Mouse (Mus musculus): Measurements from ENCODE around the gene Phgr1. TPM values are rescaled to one million over a fixed set of nuclear protein-coding genes. Genes with fewer than 3 reads are reported as not detected.

Phgr1 gene
- total RNA-seq, 2 experiments from 2014 or later: not detected

DNA sequence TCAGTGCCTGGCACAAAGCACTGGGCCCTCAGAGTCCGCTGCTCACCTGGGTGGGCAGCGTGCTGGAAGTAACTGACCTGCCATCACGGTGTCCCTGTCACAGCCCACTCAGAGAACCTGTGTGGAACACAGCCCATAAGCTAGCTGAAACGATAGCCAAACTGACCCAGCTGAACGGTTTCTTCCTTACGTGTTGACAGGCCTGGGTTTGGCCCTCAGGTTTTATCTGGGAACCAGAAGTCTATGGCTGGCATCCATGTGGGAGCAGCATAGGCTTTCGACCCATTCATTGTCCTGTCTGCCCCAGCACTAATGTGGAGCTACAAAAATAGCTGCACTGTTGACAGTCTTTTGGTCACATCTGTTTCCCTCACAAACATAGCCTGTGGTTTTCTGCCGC is 22.1 kb upstream of the Phgr1 start:
- DNase-seq: no peak

GRCm38 (mm10) chr2:118751896-118752791 is 20.4 kb upstream of the Phgr1 start:
- no peak for DNase-seq

- no peak for DNase-seq
These were observed 19.8 kb upstream of the Phgr1 start for GRCm38 (mm10) chr2:118752792-118753108.

- DNase-seq: no peak
These were observed 18.4 kb upstream of the Phgr1 start for GRCm38 (mm10) chr2:118754143-118754542.

GRCm38 (mm10) chr2:118755407-118755806 is 17.2 kb upstream of the Phgr1 start:
- no peak for DNase-seq

DNA sequence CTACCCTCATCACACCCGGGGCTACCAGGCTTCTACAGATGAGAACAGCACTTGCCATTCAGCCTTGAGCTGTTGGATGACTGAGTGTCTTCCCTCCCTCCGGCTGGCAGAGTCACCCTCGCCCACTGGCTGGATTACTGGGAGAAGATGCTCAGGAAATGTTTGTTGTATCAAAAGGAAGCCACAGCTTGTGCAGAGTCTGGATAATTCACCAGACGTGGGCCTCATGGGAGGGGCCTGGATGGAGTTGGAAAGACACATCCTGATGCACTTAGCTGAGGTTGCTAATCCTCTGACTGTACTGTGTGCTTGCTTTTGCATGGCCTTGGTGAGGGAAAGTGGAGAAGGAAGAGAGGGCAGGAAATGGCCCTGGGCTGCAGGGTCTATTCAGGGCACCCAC is 16.5 kb upstream of the Phgr1 start:
- no peak for DNase-seq

DNA sequence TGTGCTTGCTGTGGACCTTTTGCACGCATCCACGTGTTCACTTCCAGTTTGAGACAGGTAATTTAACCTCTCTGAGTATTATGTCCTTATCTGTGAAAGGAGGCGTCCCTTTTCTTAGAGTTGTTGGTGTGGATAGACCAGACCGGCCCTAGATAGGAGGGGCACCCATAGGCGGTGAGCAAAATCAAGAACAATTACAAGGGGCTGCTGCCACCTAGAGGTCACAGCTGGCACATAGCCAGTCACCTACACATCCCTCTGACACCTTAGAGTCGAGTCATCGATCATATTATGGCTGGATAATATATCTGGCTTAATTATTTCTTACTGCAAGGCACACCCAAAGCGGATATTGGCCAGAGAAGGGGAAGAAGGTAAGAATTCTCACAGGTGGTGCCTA is 12.7 kb upstream of the Phgr1 start:
- DNase-seq: no peak

- DNase-seq: no peak
These were observed 12.1 kb upstream of the Phgr1 start for GRCm38 (mm10) chr2:118760311-118761025.

DNA sequence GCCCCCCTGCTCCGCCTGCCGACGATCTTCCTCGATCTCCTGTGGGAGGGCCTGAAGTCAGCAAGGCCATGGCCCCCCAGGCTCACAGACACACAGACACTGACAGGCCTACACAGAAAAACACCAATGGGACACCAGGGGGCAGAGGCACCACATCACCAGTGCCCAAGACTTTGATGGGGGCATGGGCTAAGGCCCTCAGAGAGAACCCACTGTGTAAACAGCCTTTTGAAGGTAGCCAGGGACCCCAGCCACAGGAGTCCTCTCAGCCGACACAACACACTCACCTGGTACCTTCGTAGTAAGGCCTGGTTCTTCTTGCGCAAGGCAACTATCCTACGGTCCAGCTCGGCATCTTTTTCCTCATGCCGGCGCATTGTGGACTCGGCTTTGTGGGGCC is 11.2 kb upstream of the Phgr1 start:
- no peak for DNase-seq

- peak; percentile 87 to 89 for DNase-seq
These were observed 10.4 kb upstream of the Phgr1 start, which contains the start of gene Ccdc9b for GRCm38 (mm10) chr2:118761906-118762783. Ccdc9b (minus strand) TSS chr2:118762661.

GRCm38 (mm10) chr2:118762784-118763148 is 9.8 kb upstream of the Phgr1 start:
- no peak for DNase-seq

DNA sequence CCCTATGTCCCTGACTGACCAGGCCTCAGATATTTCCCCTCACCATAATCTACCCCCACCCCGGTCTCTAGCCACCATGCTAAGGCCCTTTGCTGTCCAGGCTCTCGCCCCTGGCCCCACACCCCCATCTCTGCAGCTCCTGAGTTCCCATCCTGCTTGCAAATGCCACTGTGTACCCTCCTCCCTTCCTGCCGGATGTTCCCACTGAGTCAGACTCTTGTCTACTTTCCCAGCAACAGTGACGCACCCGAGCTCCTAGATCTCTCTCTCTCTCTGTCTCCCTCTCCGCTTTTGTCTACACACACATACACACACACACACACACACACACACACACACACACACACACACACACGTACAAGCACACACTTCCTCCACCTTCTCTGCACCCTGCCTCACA is 9.1 kb upstream of the Phgr1 start:
- peak; percentile 55 to 62 for DNase-seq

GRCm38 (mm10) chr2:118764094-118764831 is 8.3 kb upstream of the Phgr1 start:
- no peak for DNase-seq

GRCm38 (mm10) chr2:118764875-118765274 is 7.7 kb upstream of the Phgr1 start:
- no peak for DNase-seq

GRCm38 (mm10) chr2:118766041-118767033 is 6.2 kb upstream of the Phgr1 start:
- DNase-seq: no peak

DNA sequence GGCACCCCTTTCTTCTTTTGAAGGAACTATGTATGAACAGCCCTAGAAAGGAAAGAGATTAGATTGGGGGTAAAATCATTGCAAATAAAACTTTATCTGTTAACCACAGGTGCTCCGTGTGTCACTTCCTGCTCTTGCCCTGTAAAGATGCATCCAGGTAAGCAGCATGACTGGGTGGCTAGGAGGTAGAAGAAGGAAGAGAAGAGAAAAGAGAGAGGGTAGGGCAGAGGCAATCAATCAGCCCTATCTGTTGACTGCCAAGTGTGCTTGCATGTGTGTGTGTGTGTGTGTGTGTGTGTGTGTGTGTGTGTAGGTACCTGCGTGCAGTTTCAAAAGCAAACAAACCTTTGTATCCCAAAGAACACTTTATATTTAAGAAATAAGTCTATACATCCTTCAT is 2.0 kb downstream of the Phgr1 start:
- DNase-seq: no peak

DNA sequence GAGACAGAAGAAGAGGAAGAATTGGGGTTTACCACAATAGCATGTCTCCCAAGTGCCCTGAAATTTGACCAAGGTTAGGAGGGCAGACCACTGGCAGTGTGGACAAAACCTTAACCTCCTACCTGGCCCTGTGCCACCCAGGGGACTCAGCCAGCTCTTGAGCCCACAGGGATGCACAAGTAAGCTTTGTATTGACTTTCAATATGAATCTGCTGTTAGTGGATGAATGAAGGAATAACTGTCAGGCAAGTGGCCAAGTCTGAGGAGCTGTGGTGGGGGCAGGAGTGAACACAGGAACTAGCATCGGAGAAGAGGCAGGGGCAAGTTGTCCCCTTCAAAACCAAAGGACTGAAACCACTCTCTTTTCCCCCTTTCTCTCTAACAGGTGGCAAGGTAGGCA is 2.8 kb downstream of the Phgr1 start:
- no peak for DNase-seq

DNA sequence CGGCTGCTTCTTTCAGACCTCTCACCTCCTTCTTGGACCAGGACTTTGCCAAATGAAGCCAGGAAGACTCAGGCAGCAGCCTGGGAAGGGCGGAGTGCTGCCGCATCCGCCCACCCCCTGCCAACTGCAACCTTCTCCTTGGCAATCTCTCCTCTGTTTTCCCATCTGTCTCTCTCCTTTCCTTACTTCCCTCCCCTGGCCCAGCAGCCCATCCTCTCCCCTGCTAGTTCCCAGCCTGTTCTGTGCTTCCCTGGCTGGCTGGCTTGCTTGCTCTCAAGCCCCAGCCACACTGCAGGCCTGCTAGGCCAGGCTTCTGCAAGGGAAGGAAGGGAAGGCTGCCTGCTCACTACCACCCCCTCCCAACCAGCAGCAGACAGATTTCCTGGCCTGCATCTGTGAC is 3.3 kb downstream of the Phgr1 start:
- DNase-seq: peak; percentile 61 to 64

DNA sequence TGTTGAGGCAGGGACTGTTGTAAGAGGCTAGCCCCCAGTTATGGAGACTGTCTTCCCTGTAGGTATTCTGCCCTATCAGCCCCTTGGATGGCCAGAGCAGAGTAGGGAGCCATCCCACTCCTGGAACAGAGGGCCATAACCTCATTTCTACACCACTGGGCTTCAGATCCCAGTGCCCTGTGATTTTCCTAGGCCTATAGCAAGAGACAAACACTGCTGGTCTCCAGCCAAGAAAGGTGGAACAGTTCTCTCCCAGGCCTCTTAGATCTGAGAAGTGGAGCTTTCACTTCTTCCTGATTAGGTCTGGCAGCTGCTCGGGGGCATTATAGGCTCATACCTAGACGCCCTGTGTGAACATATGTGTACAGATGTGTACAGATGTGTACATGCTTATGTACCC is 3.7 kb downstream of the Phgr1 start:
- DNase-seq: no peak

DNA sequence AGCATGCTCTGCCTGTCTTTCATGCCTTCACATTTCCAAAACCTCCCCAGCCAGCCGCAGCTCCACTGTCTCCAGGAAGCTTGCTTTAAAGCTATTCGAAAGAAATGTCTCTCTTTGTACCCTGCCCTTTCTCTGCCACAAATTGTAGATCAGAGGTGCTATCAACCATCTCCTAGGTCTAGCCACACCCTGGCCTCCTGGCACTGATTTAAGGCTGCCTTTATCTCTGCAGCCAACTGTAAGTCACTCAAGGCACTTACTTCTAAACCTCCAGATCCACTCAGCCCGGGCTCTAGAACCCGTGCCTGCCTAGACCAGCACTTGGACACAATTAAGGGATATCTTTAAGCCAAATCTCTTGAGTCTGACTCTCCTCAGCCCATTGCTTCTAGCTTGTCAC is 5.8 kb downstream of the Phgr1 start:
- no peak for DNase-seq

DNA sequence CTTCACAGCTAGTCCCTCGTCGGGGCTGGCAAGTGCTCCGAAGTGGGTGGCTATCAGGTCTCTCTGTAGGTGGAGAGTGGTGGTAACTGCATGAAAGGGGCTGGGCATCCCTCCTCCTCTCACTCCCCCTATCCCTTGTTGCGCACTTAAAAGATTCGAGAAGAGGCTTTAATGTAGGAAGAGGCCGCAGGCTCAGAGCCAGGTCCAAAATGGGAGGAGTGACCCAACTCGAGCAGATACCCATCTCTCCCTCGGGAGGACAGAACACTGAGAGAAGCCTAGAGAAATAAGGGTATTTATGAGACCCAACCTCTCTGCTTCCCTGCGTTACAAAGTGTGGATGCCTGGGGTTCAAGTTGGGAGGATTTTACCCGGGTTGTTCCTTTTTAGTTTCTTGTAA is 6.5 kb downstream of the Phgr1 start:
- no peak for DNase-seq
